Mouse (Mus musculus): ENCODE measurements around the gene Timm13. TPM values are rescaled to one million over a fixed set of nuclear protein-coding genes. Genes with fewer than 3 reads are reported as not detected.

The Timm13 gene
- total RNA-seq (2021) = 100 to 1,000 TPM; 114 to 125 TPM
- long read RNA-seq, experiment 1, transcript Timm13-201 (3 exons, 1,225 nt) = major isoform, 144 of 158 reads
- long read RNA-seq, experiment 1, transcript Timm13-204 (3 exons, 542 nt) = minor isoform, 6 of 158 reads
- long read RNA-seq, experiment 1, partial matches to known transcripts = 0 of 158 reads
- long read RNA-seq, experiment 1, other reads (novel, unspliced or antisense) = 7 of 158 reads
- long read RNA-seq, experiment 2, transcript Timm13-201 (3 exons, 1,225 nt) = major isoform, 130 of 147 reads
- long read RNA-seq, experiment 2, transcript Timm13-204 (3 exons, 542 nt) = minor isoform, 7 of 147 reads
- long read RNA-seq, experiment 2, partial matches to known transcripts = 0 of 147 reads
- long read RNA-seq, experiment 2, other reads (novel, unspliced or antisense) = 7 of 147 reads

DNA sequence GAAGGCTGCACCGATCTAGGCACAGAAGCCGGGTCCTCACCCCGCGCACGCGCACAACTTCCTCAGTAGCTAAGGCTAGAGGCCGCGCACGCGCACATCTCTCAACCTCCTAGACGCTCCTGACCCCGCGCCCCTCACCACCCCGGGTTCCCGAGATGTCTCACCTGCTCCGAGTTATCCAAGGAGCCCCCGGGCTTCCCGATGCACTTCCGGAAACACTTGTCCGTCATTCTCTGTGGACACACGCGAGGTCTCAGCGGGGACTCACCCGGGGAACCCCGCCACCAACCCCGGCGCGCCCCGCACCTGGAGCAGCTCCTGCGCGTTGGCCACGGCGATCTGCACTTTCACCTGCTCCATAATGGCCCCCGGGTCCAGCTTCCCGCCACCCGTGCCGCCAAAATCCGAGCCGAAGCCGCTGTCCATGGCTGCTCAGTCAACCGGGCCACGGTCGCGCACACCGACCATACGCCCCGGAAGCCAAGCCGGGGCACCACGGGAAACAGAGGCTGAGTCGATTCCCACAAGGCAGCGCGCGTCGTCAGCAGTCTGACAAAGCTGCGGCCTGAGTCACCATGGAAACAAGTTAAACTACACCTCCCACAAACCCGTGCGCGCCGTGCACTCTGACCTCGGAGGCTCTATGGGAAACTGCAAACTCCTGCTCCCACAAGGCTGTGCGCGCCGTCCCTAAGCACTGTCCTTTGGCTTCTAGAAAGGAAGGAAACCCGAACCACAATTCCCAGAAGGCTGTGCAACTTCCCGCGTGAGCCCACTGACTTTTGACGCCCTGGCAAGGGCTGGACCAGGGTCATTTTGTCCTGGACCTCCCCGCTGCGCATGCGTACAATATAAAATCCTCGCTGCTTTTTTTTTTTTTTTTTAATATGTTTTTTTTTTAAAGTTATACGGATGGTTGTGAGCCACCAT is at the start of gene Timm13:
Gene Timm13 (minus strand): TSS at position 652 of the 930 bp plus-strand sequence.
- peak; percentile 97 for DNase-seq
- intact Hi-C loops (cut with DNase I; ENCODE audit: low total_unique reads) = no loop called here

DNA sequence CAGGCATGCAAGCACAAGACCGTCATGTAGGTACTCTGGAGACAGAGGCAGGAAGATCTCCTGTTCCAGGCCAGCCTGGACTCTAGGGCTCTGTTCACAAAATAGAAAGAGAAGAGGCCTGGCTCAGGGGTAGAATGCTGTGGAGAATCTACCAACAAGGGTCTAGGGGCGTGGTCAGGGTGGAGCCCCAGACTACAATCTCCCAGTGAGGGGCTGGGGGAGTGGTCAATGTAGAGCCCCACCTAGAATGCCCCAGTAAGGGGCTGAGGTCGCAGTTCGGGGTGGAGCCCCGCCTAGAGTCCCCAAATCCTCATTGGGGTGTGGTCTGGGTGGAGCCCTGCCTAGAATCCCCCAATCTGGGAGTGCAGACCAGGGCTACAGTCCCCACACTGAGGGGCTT is 49.5 kb upstream of the Timm13 start:
- intact Hi-C loops (cut with DNase I; ENCODE audit: low total_unique reads) = no loop called here
- DNase-seq = no peak

DNA sequence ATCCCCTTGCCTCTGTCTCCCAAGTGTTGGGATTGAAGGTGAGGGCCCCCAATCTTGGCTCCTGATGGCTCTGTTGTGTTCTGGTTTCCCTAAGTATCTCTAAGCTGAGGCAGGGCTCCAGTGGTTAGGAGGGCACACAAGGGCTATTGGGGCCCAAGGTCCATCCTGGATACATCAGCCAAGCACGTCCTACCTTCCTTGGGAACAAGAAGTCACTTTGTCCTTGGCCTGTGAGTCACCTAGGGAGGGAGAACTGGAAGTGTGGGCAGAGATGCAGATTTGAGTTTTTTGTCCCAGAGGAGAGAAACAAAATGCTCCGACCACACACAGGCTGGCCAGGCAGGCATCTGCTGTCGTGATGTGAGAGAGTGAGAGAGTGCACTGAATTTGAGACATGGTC is 48.3 kb upstream of the Timm13 start:
- intact Hi-C loops (cut with DNase I; ENCODE audit: low total_unique reads) = no loop called here
- DNase-seq = no peak

DNA sequence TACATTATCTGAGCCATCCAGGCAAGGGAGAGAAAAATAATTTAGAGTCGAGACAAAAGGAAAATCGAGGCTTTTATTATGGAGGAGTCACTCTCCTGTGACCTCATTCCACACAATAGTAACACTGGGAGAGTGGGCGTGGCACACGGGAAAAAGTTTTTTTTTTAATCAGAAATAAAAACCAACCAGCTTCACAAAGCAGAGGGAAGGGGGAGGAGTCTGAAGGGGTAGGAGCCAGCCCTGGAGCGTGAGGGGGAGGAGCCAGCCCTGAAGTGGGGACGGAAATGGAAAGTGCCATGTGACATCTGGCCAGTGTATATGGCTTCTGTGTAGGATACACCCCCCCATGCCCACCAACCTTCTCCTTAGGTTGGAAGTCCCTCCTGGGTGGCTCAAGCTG is 47.8 kb upstream of the Timm13 start:
- intact Hi-C loops (cut with DNase I; ENCODE audit: low total_unique reads) = no loop called here
- peak; percentile 35 for DNase-seq

DNA sequence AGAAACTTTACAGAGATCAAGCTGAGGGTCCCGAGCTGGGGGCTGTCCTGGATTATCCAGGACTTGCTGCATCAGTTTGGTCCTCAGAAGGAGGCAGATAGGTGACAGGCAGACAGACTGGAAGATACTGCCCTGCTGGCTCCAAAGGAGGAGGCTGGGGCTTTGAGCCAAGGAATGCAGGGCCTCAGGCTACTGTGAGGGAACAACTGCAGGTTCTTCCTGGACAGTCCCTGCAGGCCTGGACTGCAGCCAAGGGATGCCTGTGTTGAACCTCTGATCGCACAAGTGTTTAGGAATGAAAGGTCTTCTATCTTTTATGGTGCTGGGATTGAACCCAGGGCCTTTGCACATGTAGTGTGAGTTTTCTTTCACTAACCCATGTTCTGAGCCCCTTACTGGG is 47.0 kb upstream of the Timm13 start:
- peak; percentile 51 for DNase-seq
- intact Hi-C loops (cut with DNase I; ENCODE audit: low total_unique reads) = no loop called here

DNA sequence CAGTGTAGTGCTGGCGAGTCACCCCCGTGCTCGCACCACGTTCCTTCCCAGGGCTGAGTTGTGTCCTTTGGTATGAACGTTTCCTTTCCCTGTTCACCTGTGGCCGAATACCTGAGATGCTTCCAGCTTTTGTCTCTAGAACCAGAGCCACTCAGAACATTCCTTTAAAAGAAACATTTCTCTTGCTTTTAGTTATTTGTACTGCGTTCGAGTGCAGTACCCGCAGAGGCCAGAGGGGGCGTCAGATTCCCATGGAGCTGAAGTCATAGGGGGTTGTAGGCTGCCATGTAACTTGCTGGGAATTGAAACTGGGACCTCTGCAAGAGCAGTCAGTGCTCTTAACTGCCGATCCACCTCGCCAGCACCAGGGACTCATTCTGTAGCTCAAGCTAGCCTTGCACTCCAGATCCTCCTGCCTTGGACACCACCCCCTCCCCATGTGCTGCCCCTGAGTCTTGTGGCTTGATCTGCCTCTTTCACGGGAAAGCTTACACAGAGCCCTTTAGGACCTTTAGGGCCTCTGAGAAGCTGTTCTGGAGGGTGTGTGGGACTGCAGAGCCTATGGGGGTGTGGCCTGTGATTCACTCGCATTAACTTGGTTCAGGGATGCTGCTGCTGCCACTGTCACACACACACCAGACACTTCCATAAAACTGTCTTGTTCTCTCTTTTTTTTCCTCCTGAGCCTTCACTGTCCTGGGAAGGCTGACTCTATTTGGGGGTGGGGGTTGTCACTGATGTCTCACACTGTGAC is 46.1 kb upstream of the Timm13 start:
- intact Hi-C loops (cut with DNase I; ENCODE audit: low total_unique reads) = no loop called here
- no peak for DNase-seq

DNA sequence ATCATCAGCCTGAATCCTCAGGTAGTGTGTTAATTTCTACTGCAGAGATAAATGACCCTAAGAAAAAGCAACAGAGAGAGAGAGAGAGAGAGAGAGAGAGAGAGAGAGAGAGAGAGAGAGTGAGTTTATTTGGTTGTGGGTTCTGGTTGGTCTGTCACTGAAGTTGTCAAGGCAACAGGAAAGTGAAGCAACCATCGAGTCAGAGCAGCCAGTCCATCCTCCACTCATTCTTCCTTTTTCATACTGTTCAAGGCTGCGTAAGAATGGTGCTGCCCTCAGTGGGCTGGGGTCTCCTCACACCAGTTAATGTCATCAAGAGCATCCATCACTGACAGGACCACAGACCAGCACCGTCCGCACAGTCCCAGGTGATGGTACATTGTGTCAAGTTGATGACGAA is 43.5 kb upstream of the Timm13 start:
- no peak for DNase-seq
- intact Hi-C loops (cut with DNase I; ENCODE audit: low total_unique reads) = no loop called here

DNA sequence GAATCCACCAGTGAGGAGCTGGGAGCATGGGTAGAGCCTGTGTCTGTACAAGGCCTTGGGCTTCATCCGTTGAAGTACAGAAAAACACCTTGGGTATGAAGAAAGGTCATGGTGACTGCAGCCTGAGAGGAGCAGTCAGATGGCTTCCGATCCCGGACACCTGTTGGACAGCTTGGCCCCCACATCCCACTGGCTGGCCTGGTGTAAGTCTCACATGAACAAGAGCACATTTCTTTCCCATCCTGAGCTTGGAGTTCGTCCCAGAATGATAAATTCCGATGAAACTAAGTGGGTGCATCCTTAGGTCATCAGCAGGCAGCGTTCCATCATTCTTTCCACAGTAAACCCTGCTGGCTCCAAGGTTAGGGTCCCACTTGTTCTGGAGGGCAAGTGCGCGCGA is 42.9 kb upstream of the Timm13 start:
- intact Hi-C loops (cut with DNase I; ENCODE audit: low total_unique reads) = no loop called here
- DNase-seq = no peak

DNA sequence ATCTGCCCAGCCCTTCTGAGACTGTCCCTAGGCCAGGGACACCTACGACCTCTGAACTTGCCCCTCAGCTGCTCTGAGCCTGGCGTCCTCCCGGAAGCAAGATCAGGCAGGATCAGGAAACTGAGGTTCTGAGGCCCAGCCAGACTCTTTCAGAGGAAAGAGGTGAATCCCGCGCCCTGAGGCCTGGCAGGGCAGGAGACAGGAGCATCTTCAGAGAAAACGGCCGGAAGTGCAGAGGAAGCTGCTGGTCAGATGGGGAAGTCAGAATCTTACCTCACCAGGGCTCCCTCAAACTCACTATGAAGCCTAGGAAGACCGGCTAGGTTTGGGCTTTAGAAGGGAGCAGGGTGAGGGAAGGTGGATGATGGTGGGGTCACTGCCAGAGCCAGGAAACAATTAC is 42.1 kb upstream of the Timm13 start:
- DNase-seq = no peak
- intact Hi-C loops (cut with DNase I; ENCODE audit: low total_unique reads) = no loop called here

DNA sequence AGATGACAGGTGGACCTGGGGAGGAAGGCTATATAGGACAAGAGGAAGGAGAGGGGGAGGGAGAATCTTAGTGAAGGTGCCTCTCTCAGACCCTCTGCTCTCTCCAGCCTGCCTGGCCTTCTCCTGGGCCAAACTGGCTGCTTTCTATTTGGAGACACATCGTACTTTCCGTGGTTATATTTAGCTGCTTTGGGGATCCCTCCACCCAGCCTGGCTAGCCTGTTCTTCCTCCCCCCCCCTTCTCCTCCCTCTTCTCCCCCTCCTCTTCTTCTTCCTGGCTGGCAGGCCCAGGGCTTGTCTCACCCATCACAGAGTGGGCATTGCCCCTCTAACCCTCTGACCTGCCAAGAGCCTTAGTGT is 40.2 kb upstream of the Timm13 start:
- DNase-seq = peak; percentile 32

DNA sequence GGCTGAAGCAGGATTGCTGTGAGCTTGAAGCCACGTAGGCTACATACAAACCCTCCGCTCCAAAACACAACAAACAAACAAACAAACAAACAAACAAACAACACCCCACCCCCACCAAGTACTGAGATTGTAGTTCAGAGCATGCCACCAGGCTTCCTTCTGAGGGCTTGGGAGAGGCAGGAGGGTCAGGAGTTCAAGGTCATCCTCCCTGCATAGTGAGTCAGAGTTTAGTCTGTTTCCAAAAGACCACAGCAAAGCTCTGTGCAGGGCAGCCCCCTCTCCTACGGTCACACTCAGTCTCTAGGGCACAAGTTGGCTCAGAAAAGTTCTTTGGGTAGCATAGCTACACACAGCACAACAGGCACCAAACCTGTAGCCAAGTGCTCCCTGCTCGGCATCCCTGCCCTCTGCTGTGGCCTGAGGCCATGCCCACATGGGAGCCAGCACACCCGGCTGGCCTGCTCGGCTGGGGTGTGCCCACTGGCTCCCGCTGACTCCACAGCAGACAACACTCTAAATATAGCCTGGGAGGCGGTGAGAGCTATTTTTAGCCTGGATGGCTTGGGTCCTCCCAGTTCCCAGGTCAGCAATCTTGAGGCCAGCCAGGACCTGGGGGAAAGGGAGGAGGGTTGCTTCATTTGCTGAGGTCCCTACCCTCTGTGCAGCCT is 39.7 kb upstream of the Timm13 start:
- intact Hi-C loops (cut with DNase I; ENCODE audit: low total_unique reads) = no loop called here
- peak; percentile 85 for DNase-seq

More for the DNA sequence above, 40.2 kb upstream of the Timm13 start:
- intact Hi-C loops (cut with DNase I; ENCODE audit: low total_unique reads) = no loop called here

DNA sequence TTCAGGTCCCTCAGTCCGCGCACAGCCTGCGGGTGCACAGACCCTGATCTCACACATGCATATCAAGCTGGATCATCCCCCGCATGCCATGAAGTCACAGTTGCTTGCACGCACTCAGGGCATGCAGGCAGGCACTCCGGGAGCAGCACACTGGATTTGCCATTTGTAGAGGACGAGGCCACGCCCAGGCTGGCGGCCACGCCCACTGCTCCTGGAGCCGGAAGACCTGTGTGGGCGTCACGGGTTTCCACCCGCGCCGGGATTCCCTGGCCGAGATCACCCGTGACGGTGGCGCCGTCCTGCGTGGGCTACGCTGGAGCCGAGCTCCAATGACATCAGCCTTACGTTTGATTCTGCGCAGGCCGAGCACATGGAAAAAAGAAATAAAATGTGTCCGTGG is 38.9 kb upstream of the Timm13 start:
- peak; percentile 84 for DNase-seq
- intact Hi-C loops (cut with DNase I; ENCODE audit: low total_unique reads) = no loop called here

DNA sequence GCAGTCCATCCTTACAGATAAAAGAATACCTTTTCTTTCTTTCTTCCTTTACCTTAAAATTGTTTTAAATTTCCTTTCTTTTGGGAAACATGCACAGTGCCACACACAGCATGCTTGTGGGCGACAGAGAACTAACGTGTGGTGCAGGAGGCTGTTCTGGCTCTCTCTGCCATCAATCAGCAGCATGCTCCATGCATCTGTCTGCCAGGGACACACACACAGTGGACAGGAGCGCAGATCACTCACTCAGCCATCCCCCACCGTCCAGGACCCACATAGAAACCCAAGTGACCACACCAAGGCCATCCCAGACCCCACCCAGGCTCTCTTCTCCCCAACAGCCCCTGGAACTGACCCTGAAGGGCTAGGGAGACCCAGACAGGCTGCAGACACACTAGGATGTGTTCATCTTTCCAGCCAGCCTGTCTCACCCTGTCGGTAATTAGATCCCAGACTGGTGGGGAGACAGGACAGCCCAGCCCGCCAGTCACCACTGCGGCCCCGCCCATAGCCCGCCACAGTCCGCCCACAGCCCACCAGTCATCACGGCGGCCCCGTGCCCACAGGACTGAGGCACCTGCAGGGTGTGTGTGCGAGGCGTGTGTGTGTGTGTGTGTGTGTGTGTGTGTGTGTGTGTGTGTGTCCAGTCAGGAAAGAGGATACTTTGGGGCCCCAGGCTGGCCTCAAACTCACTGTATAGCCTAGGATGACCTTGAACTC is 38.2 kb upstream of the Timm13 start:
- DNase-seq = peak; percentile 48
- intact Hi-C loops (cut with DNase I; ENCODE audit: low total_unique reads) = no loop called here

DNA sequence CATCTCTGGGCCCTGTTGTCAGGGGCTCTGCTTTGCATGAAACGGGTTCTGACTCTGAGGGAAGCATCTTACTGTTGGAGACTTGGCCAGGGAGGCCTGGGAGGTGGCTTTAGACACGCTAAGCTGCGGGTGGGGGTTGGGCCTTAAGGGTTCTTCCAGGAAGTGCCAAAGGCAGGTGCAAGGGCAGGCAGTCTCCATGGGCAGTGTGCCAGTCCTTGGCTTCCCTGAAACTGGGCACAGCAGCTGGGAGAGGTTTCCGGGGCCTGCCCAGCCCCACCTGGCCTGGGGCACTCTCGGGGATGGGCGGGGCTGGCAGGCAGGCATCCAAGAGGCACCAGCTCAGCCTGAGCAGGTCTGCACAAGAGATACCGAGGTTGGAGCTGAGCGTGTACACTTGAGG is 36.9 kb upstream of the Timm13 start:
- intact Hi-C loops (cut with DNase I; ENCODE audit: low total_unique reads) = no loop called here

DNA sequence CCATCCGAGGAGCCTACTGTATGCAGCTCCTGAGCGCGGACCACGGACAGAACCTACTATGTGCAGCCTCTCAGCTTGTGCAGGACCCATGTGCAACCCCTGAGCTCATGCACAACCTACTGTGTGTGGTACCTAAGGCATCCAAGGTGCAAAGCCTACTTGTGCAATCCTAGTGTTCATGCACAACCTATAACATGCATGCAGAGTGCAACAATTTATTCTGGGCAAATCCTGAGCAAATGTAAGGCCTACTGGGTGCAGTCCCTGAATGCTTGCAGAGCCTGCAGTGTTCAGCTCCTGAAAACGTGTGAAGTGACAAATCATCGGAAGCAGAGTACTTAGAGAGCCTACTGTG is 36.0 kb upstream of the Timm13 start:
- no peak for DNase-seq
- intact Hi-C loops (cut with DNase I; ENCODE audit: low total_unique reads) = no loop called here

More for the DNA sequence above, 36.9 kb upstream of the Timm13 start:
- peak; percentile 77 for DNase-seq

DNA sequence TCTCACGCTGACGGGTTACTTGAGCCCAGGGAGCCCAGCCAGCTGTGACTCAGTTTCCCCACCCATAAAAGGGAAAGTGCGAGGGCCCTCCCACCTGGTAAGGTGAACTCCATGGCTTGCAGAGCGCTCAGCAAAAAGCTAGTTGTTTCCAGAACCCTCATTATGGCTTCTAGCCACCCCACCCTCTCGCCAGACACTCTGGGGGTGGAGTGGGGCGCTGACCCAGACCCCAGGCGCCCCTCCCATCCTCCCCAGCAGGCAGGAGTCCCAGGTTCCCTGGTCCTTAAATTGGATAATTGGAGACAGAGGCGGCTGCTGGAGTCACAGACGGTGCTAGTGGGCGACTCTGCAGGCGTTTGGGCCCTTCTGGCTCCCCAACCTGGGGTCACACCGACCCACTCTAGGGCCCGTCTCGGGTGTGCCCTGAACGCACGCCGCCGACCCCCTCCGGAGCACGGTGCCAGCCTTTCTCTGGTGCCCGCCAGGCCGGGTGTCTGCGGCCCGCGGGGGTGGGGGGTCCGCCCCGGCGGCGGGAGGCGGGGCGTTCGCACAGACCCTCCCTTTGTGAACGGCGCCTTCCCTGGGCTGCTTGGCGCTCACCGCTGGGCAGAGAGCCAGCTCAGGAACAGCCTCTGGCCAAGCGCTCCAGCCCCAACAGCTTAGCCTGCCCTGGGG is 35.5 kb upstream of the Timm13 start:
- intact Hi-C loops (cut with DNase I; ENCODE audit: low total_unique reads) = no loop called here
- peak; percentile 77 for DNase-seq

DNA sequence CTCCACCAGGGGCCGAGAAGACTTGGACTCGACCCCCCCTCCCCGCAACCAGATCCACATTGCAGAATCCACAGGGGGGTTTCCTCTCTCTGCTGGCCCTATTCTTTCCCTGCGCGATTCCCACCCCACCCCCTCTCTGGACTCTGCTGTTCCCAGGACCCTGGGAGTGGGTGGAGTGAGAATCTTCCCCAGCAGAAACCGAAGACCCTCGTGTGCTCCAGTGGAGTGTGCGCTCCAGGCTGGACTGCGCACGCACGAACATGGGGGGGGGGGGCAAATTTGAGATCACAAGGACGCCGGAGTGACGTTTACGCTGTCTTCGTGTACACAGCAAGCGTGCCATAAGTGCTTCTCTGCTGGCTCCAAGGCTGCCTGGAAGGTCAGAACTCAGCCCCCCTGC is 34.9 kb upstream of the Timm13 start:
- intact Hi-C loops (cut with DNase I; ENCODE audit: low total_unique reads) = no loop called here
- DNase-seq = no peak

DNA sequence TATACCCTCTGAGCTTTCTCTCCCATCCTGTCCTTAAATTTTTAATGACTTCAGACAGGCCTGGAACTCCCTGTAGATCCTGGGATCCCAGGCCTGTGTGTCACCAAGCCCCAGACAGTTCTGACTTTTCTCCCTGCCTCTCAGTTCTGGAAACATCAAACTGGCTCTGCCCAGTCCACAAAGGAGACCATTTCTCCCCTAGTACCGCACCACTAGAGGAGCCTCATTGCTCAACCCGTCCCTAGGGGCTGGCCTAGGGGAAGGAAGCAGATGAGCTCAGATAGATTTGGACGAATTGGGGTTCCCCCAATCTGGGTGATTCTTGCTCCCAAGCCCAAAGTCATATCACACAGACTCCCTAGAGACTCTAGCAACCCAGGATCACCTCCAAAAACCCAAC is 34.5 kb upstream of the Timm13 start:
- no peak for DNase-seq
- intact Hi-C loops (cut with DNase I; ENCODE audit: low total_unique reads) = no loop called here
